Mouse (Mus musculus): ENCODE results near the gene Mrpl44. TPM values are rescaled to one million over a fixed set of nuclear protein-coding genes. Genes with fewer than 3 reads are reported as not detected.

The Mrpl44 gene
- polyA plus RNA-seq, 1 experiment from 2014 or later = 57.9 TPM

GRCm38 (mm10) chr1:79823951-79824633 is 48.3 kb downstream of the Mrpl44 start:
- no peak overlapping the region; the same call in 1 of the 2 replicates for H3K27ac ChIP-seq
- DNase-seq (ENCODE audit: low spot score) = no peak
- 77% methylated on average over 14 of the region's 14 CpGs for WGBS

More at GRCm38 (mm10) chr1:79823951-79824633, 48.3 kb downstream of the Mrpl44 start:
- Histone ChIP-seq H3K36me3 (peaks cover 22% of the 10 kb centered on the region), H3K27me3 (ENCODE audit: low read depth, poor library complexity, severe bottlenecking) (no peaks in the 10 kb centered on the region), H3K4me3 (no peak overlapping the region), H3K9me3 (replicated peaks) (no peaks in the 10 kb centered on the region), H3K4me1 (peaks cover 29% of the 10 kb centered on the region)

Other genes with a start within 250 kb of the Mrpl44 start
- 0.33 and 0.99 TPM in 2 replicates for gene Ap1s3, start 104.0 kb upstream of the Mrpl44 start, polyA plus RNA-seq (2016; fragmentation: Nextera tagmentation; extraction: Ambion mirVana)
- gene Wdfy1, start 125 bp downstream of the Mrpl44 start, polyA plus RNA-seq (2016; fragmentation: Nextera tagmentation; extraction: Ambion mirVana) = 25.7 and 30.6 TPM in 2 replicates
- 129 and 143 TPM in 2 replicates for gene Serpine2, start 85.2 kb downstream of the Mrpl44 start, polyA plus RNA-seq (2016; fragmentation: Nextera tagmentation; extraction: Ambion mirVana)